Mouse (Mus musculus) heart, postnatal 0 days (tissue): ENCODE results near the gene Bmpr2.

Experiments used
- CTCF ChIP-seq: IDR thresholded peaks from 2 replicates; pipeline ENCODE4 v1.5.1; 2016; ENCODE audit warnings: antibody characterized with exemption, control low read depth, low read depth
- EP300 ChIP-seq: IDR thresholded peaks from 2 replicates; pipeline ENCODE4 v1.6.1; 2016; ENCODE audit warnings: antibody characterized with exemption, low read depth

DNA sequence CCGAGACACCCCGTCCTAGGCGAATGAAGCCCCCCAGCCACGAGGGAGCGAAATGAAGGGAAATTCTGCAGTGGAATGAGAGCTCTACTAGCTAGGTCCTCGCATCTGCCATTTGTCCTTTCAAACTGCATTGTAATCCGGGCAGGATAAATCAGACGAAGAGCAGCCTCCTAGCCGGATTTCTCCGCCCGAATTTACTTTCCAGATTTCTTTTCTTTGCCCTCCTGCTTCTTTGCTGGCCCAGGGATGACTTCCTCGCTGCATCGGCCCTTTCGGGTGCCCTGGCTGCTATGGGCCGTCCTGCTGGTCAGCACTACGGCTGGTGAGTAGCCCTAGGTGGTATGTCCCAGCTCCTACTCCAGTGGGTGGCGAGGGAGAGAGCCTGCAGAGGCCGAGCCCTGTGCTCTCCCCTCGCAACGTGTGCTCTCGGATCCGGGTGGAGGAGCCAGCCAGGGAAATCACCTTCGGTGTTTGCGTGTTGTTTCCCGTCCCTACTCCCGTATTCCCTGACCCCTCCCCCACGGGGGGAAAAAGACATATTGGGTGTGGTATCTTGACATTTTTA, 1.3 kb downstream of the Bmpr2 start:
- TF ChIP-seq CTCF (no peak), EP300 (no peak)
